Mouse (Mus musculus) fibroblast of lung, adult 2 months (primary cell): ENCODE results near the gene Npnt.

Experiments
- DNase-seq: peaks from one replicate; pipeline ENCODE4 v3.0.0-alpha.2; 2011; ENCODE audit warnings: low read depth

Npnt gene

DNA sequence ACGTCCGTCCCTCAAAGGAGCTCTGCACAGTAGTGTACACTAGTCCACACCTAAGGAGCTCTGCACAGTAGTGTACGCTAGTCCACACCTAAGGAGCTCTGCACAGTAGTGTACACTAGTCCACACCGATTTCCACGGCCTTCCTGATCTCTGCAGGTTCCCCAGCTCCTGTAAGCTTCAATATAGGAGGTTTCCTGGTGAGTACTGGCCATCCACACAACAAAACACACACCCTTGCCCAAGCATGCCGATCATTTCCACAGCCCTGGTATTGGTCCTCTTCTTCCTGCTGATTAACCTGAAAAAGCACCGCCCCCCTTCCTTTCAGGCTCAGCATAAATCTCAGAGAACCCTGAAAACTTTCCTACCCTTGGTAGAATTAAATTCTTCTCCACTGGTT lies 57.6 kb downstream of the Npnt start:
- DNase-seq: no peak

DNA sequence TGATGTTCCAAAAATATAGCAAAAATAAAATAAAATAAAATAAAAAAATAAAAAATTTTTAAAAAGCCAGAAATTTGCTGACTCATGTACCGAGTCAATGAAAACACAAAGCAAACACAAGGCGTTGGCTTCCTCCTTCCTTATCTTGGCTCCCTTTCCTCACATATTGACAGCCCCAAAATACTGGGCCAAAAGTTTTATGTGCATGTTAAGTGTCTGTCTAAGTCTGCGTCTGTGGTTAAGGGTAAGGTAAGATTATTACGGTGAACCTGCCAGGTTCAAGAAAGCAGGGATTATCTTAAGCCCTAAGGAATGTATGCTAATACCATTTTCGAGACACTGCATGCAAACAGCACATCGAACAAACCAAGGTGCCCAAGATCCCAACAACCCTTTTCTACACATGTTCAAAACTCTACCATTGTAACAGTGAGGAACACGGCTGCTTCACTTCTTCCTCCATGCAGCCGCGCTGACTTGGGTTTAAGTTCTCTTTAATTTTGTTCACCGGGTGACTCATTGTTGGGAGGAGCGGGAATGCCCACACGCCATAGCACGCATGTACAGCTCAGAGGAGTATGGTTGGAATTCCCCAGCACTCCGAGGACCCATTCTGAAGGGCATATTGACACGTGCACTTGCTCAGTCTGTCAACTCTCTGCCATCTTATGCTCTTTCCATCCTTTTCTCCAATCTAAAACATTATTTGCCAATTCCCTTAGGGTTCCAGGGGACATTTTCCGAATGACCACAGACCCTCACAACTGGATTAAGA lies 62.8 kb downstream of the Npnt start:
- no peak for DNase-seq

DNA sequence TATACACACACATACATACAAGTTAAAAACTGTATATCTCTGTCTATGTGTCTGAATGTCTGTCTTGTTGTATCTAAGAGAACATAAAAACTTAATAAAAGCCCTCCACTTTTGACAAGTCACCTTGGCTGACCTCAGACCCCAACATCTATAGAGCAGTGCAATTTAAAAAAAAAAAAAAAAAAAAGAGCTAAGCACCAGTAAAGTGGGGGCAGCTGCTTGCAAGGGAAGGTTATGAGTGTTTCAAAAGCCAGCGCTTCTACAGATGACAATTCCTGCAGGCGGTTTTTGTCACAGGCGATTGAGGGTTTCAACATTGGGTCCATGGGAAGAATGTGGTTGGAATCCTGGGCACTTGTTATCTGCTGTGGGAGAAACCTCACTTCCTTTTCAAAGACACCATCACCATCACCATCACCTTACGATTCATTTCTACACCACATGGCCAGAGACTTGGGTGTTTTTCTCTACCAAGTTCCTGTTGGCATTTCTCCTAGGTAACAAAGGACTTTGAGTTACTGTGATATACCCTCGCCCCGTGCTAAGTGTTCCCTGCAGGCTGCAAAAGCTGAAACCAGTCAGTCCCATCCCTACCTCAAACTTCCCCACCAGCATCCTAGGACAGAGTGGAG lies 63.6 kb downstream of the Npnt start:
- DNase-seq: no peak

DNA sequence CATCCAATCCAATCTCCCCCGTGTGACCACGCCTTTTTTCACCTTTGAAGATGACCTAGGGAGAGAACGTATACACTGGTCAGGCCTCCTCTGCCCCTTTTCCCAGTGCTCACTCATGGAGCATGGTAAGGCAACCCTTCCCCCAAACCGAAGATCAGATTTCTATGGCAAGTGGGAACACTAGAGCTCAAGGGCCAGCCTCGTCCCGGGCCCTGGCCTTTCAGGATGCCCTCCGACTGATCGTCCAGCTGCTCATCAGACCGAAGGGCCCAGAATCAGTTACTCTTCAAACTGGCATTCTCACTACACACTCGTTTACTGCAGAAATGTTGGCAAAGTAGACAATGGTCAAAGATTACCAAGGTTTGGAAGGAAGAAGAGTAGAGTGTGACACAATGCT lies 65.6 kb downstream of the Npnt start:
- no peak for DNase-seq

DNA sequence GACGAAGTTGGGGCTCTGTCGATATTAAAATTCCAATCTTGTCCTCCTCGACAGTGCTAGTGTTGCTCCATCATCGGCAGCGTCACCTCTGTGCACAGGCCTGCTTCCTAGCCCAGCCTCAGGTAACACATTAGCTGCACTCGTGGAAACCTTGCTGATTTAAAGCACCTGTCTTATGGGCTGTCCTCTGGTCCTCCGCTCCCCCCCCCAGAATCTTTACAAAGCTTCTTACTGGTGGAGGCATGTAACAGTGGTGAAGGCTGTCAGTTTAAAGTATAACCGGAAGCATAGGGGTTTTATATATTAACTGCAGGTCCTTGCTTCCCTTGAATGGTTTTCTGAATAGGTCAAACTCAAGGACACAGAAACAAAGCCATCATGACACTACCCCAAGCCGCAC lies 66.8 kb downstream of the Npnt start:
- no peak for DNase-seq

DNA sequence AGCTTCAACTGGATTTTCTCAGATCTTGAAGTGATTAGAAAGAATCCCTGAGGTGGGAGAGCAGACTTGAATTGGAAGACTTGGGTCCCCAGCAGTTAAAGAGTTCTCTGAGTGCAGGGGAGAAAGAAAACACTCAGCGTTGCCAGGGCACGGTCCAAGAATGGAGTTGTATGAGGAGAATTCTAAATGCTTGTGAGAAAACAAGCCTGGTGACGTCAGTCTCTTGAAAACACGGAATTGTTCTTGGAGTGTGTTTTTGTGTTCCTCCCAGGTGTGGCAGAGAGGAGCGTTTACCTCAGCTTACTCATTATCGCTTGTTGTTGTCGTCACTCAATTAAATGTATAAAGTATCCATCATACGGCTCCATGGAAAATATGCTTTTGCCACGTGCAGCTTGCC lies 69.3 kb downstream of the Npnt start:
- DNase-seq: no peak

DNA sequence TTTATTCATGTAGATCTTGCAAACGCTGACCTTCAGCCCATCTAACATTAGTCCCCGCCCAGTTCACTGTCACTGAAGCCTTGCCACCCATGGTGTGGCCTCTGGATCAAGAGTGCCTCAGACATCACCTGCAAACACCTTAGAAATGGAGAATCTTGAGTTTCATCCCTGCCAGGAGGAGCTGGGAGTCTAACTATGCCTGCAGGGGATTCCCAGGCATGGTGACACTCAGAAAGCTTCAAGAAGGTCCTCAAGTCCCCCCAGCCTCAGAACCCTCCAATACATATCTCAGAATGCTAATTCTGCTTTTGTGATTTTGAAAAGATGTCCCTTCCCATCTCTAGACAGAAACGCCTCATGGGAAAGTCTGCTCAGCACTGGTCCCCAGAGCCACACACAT lies 69.7 kb downstream of the Npnt start:
- no peak for DNase-seq

DNA sequence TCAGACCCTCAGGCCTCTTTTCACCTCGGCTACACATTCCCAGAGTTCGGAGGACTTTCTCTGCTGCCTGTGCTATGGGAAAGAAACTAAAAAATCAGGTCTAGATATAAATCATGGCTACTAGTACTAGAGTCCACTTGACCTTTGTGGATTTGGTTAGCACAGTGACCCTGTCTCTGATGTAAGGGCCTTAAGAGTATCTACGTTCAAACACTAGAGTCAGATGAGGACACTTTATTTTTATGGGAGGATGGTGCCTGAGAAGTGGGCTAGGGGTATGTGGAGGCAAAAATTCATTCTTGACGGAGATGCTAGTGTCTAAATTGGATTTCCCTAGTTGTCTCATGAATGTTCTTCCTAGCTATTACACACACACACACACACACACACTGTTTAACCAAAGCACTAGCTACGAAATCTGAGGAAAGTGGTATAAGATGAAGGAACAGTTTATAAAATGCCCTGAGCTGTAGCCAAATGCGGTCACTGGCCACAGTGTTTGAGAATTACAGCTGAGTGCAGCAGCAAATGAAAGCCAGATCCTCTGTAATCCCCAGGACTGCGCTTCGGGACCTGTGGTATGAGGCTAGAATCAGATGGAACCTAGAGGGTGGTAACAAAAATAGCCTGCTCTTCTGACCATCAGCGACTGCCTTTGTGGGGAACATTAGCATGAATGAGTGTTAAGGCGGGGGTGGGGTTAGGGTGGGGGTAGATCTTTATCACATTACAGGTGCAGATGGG lies 73.0 kb downstream of the Npnt start:
- peak; percentile 69 for DNase-seq

DNA sequence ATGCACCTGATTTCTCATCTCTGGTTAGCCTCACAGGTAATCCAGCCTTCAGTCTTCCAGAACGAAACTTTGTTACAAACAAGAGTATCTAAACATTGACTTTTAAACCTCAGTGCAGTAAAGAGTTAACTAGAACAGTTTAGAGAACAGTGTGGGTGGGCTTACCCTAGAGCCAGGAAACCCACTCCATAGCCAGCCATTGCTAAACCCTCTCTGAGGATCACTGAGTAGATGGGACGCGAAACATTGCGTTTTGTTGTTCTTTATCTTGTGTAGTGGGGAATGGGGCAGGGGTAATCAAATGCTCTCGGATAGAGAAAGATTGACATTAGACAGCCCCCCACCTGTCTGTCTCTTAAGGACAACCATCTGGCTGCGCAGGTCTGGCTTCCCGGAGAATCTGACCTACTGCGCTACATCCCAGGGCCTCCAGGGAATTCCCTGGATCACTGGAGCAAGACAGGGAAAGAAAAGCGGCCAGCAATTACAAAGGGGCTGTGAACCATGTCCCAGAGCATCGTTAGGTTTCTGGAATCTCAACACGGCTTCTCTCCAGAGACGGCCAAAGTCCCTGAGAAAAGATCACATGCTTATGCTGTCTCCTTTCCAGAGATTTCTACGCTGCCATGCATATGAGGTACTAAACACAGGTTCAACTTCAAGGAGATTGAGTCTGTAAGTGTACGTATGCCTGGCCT lies 73.9 kb downstream of the Npnt start:
- no peak for DNase-seq

DNA sequence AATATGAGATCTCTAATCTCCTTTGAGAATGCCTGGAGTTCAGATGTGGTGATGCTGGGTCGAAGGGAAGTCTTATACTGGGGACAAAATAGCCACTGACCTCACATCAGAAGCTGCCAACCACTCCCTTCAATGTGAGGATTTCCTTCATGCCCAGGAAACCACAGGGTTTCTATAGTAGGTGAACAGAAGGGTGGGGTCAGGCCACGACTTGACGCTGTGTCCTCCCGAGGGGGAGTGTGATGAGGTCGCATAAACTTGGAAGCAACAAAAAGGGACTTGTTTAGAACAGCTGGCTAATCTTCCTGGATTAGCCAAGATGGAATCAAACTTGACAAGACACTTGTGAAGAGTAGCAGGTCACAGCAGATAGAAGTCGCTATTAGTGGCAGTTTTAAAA lies 76.8 kb downstream of the Npnt start:
- DNase-seq: no peak

DNA sequence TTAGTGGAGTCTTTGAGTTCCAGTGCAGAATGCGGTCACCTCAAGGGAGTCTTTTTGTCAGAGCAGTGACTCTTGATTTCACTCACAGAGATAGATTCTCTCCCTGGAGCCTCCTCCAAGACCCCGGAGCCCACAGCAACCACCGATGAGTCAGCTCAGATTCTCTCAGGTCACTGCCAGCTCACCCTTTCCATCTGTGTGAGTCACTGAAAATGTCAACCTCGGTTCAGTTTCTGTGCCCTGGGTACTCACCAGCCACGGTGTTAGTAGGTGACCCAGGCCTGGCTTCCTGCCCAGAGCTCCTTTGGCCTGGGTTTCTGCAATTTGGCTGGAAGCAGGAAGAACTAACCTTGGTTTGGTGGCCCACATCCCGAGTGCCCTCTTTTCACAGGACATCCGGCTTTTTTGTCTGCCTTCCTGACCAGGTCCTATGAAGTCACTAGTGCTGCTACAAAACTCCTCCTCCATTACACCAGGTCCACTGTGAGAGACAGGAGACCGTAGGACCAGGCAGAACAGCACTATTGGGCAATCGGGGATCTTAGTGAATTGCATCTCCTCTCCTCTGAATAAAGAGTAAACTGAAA lies 78.7 kb downstream of the Npnt start:
- no peak for DNase-seq

DNA sequence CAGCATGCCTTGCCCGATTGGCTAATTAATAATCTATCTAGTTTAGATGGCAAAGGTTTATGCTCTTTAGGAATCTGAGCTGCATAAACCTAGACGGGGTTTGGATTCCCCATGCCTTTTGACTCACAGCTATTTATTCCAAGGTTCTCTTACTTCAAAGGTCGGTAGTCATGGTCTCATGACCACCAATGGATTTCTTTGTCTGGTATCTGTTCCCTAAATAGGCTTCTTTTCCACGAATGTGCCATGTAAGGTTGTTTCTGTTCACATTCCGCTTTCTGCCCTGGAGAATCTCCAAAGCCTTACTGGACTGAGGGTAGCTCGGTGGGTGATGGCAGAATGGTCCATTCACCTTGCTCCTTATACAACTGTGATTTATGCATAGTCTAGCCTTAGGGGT lies 80.0 kb downstream of the Npnt start:
- DNase-seq: no peak

DNA sequence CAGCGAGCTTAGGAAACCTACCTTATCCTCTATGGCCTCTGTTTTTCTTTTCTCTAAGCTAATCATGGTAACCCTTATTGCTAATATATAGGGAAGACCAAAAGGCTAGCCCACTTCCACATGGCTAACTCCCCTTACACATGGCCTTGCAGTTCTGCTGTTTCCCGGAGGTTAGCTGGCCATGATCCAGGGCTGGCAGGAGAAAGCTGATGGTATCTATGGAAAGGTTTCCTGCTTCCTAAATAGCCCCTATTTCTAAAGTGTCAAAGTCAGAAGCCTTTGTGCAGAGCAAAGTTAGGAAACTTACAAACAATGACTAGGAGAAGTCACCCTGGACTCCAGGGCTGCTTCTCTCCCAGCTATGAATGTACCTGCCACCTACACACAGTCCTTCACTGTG lies 81.3 kb downstream of the Npnt start:
- no peak for DNase-seq

DNA sequence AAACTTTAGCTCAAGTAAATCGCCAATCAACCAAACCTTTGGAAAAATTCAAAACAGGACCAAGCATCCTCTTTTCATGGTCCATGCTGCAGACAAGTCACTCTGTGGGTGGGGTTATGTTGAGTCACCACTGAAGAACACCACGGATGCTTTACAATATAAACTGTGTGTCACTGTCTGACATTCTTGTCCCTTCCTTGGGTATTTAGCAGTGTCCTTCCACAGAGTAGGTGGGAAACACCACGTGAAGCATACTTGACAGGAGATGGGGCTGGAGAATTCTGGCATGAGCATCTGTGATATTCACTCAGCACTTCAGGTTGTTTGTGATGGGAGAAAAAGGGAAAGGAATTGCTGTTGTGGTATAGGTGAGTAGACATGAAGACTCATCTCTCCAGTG lies 83.1 kb downstream of the Npnt start:
- DNase-seq: no peak

DNA sequence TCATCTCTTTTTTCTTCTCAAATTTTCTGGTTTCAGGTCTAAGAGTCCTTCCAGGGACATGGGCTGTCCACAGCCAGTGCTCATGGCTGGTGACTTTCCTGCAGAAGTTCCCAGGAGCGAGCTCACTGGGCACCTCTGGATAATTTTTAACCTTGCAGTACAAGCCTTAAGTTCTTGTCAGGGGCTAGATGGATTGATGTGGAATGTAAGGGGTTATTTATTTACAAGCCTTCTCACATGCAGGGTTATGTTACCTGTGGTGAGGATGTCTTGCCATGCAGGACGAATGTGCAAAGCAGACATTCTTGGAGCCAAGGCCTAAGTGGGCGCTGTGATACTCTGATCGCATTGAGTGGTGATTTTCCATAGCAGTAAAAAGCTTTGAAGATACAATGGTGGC lies 84.5 kb downstream of the Npnt start:
- DNase-seq: no peak

DNA sequence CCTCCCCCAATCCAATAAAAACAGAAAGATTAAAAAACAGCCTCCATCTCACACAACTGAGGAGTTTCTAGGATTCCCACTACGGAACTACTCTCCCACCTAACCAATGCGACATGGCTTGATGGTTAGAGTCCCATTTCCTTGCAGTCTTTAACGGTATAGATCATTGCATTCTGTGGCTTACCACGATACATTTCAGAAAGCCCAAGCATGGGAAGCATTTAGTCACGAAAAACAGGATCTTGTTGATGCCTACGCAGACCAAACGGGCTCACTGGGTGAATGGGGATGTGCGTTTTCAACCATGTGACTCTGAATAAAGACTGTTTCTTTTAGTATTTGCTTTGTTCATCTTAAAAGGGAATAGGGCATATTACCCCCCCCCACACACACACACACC lies 85.1 kb downstream of the Npnt start:
- DNase-seq: no peak

DNA sequence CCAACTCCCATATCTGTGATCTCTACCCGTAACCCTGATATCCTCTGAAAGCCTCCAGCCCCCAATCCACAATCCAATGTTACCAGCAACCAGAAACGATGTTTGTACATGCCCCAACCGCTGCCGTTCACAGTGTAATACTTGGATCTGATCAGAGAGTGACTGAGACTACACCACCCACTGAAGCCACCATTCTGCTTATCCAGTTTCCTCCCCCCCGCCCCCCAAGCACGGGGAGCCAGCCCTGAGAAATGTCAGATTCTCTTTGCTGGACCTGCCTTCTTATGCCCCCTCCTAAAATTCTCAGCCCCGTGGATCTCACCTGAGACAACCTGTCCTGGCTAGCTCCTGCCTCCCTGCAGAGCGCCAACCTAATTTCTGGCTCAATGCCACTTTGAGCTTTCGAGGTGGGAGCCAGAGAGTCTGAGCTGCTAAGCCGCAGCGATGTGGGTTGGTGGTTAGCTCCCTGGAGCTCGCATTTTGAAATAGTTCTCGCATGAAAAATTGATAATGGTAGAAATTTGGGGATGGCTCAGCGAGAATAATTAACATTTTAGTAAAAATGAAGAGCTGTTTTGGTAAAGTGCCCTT lies 85.7 kb downstream of the Npnt start:
- DNase-seq: no peak

DNA sequence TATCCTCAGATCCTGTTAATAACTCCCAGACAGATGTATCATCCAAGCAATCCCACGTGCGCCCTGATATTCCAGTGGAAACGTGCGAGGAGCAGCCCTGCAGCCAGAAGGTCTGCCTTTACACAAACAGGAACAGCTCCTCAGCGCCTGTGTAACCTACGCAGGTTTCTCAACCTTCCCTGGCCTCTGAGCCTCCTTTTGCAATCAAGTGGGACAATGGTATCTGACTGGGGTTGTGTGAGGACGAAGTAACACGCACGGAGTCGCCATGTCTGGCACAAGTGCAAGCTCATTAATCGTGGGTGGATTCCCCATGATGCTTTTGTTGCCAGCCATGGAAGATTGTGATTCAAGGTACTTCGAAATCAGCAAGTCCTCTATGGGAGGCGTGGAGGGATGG lies 86.2 kb downstream of the Npnt start:
- DNase-seq: no peak

DNA sequence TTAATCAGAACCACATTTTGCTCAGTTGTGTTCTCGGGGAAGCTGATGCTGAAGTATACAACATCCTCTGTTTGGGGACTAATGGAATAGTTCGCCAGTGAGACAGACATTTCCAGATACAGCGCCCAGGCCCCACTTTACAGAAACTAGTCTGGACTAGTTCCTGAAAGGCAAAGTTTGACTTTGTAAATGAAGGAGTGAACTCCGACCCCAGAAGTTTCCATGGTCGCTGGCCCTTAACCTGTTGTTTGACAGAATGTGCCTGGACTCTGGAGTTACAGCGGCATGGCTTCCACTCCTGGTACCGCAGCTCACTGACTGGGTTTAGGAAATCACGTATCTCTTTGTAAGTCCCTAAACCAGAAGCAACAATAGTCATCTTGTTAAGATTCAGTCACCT lies 89.3 kb downstream of the Npnt start:
- DNase-seq: no peak

DNA sequence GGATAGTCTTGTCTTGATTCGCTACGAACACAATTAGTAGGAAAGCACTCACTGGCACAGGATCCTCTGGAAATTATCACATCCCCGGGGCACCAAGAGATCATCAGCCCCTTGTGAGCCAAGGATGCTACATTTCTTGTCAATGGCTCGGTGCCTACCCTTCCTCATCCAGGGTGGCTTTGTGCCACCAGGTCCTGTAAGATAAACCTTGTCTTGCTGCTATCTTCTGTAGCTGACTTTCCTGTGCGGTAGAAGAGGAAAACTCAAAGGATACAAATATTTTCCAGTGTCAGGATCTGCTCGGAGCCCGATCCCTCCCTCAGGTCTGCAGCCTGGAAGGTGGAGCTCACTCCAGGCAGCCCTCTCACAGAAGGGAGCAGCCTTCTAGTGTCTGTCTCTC lies 90.5 kb downstream of the Npnt start:
- DNase-seq: no peak

DNA sequence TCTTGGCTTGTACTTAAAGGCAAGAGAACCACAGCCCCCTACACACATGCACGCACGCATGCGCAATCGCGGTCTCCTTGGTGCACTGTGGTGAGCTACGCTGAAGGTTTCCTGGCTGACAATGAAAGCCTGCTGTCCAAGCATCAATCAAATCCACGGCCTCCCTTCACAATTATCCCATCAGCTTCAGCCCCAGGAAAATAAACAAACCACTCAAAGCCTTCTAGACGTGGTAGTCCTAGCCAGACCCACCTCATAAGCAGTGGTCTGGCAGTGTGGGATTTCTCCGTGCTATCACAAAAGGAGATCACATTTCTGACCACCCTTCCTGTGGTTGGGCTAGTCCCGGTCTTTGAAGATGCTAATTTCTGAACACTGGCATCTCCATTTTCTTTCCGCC lies 91.2 kb downstream of the Npnt start:
- no peak for DNase-seq

DNA sequence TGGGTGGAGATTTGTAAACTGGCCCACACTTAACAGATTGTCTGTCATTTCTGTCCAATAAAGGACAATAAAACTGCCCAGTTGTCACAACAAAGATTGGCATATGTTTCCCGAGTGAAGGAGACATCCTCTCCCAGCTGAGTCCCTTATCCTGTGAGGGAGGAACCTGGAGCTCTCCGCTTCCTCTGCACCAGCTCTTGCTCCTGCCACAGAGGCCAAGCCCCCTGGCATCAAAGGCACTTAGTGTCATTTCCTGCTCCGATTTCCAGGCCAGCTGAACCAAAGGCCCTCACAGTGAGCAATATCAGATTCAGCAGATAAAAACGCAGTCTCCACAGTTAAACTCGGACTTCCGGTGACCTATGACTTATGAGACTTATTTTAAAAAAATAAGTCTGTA lies 93.4 kb downstream of the Npnt start:
- no peak for DNase-seq
